ENCODE assay signal across 9 mouse cellular contexts in genomic region chr9:32676480-32676879, GRCm38 (mm10). TPM values are rescaled to one million over a fixed set of nuclear protein-coding genes. Genes with fewer than 3 reads are reported as not detected.
DNase-seq lines count a peak whose midpoint lies in the region; ATAC-seq and TF ChIP-seq lines count a peak whose summit lies in the region.
"Had no signal": no experiment of that assay in that cellular context is flagged by ENCODE, and none has a peak within 500 bp of the region (broad histone marks: within the 10 kb centered on the region; RNA-seq: fewer than 3 reads in every experiment).

No protein-coding gene starts in this region.

- no peak overlapping the region for H3K9ac ChIP-seq in lung, embryonic 14.5 days
- no peak overlapping the region for H3K9ac ChIP-seq in midbrain, embryonic 16.5 days (ENCODE audit: low read depth, low read length)

- H3K4me3 ChIP-seq in lung, embryonic 14.5 days (ENCODE audit: low read depth, low read length) = no peak overlapping the region
- H3K4me3 ChIP-seq in embryonic fibroblast, embryonic 13.5 days (ENCODE audit: insufficient read depth, low read length) = no peak overlapping the region
- H3K4me3 ChIP-seq in midbrain, embryonic 16.5 days (ENCODE audit: low read depth, low read length) = no peak overlapping the region

- no peaks in the 10 kb centered on the region for H3K9me3 ChIP-seq in lung, embryonic 14.5 days (ENCODE audit: low read depth, low read length)
- no peaks in the 10 kb centered on the region for H3K9me3 ChIP-seq in midbrain, embryonic 16.5 days (replicated peaks; ENCODE audit: control insufficient read depth, low read length, poor library complexity, severe bottlenecking)

- TF ChIP-seq CTCF in lung, embryonic 14.5 days (IDR thresholded peaks at IDR 0.05; ENCODE audit: low read depth) = no peak
- no peak for TF ChIP-seq CTCF in embryonic fibroblast, embryonic 13.5 days (IDR thresholded peaks at IDR 0.05; ENCODE audit: borderline replicate concordance, insufficient read depth, low read length)

- H3K27ac ChIP-seq in lung, embryonic 14.5 days (ENCODE audit: low read depth) = peak overlapping the region; percentile 78; the same call in 1 of the 2 replicates
- H3K27ac ChIP-seq in embryonic fibroblast, embryonic 13.5 days (ENCODE audit: insufficient read depth, low read length) = 0 out of 2 replicates have a peak overlapping the region, but pooled peaks have one; percentile 26
- no peak overlapping the region for H3K27ac ChIP-seq in midbrain, embryonic 16.5 days (ENCODE audit: low read length)

- TF ChIP-seq POLR2A in embryonic fibroblast, embryonic 13.5 days (IDR thresholded peaks at IDR 0.05; ENCODE audit: low read depth, low read length) = no peak

- 8% methylated on average over 3 of the region's 3 CpGs for WGBS in lung, embryonic 14.5 days
- 6% methylated on average over 3 of the region's 3 CpGs for WGBS in midbrain, embryonic 16.5 days

- DNase-seq in embryo, embryonic 10 days (ENCODE audit: low spot score) = peak; percentile 41
- DNase-seq in embryo, embryonic 10.5 days (ENCODE audit: low spot score) = no peak
- peak; percentile 65 for DNase-seq in lung, embryonic 14.5 days
- DNase-seq in lung, postnatal 10 days = no peak
- DNase-seq in adrenal gland, postnatal 25 days = no peak
- DNase-seq: adrenal gland, adult 2 months had no signal

- H3K4me2 ChIP-seq in lung, embryonic 14.5 days = peak overlapping the region; percentile 35
- H3K4me2 ChIP-seq in midbrain, embryonic 16.5 days (ENCODE audit: low read length) = peak overlapping the region; percentile 6; the same call in 1 of the 2 replicates

- H3K4me1 ChIP-seq in lung, embryonic 14.5 days (ENCODE audit: insufficient read depth) = peaks cover 43% of the 10 kb centered on the region
- peaks cover 7% of the 10 kb centered on the region for H3K4me1 ChIP-seq in embryonic fibroblast, embryonic 13.5 days (ENCODE audit: control insufficient read depth, insufficient read depth, low read length)
- peaks cover 25% of the 10 kb centered on the region for H3K4me1 ChIP-seq in midbrain, embryonic 16.5 days (ENCODE audit: control insufficient read depth, insufficient read depth, low read length)

- no peaks in the 10 kb centered on the region for H3K27me3 ChIP-seq in lung, embryonic 14.5 days (ENCODE audit: insufficient read depth, low read length)
- H3K27me3 ChIP-seq in midbrain, embryonic 16.5 days (ENCODE audit: control insufficient read depth, insufficient read depth, low read depth, low read length) = peaks cover 54% of the 10 kb centered on the region

- ATAC-seq in lung, embryonic 14.5 days (ENCODE audit: insufficient read depth) = no peak
- ATAC-seq in midbrain, embryonic 16.5 days = no peak
- no peak for ATAC-seq in megakaryocyte-erythroid progenitor cell, adult 5-6 weeks (replicated peaks; ENCODE audit: low FRiP score, low TSS enrichment, poor library complexity, severe bottlenecking)

- H3K36me3 ChIP-seq in lung, embryonic 14.5 days (ENCODE audit: insufficient read depth) = no peaks in the 10 kb centered on the region
- H3K36me3 ChIP-seq in midbrain, embryonic 16.5 days (ENCODE audit: control insufficient read depth, insufficient read depth, low read length) = no peaks in the 10 kb centered on the region

RNA-seq across cellular contexts. Expression of gene Ets1, which starts 40.5 kb away (rescaled TPM):
- 79.2 and 87.6 TPM in 2 replicates for polyA plus RNA-seq in lung, embryonic 14.5 days (2014; fragmentation: Nextera tagmentation; extraction: Ambion mirVana)
- 30.2 and 40.1 TPM in 2 replicates for polyA plus RNA-seq in embryonic fibroblast, embryonic 13.5 days (2011; ENCODE audit: insufficient read length, low read depth, missing spikeins)
- polyA plus RNA-seq in midbrain, embryonic 16.5 days (2015; fragmentation: Nextera tagmentation; extraction: Ambion mirVana) = 17.5 and 19.3 TPM in 2 replicates
- 9.9 and 13.4 TPM in 2 replicates for total RNA-seq in megakaryocyte-erythroid progenitor cell, adult 5-6 weeks (2014; fragmentation: Nextera tagmentation)
- 3.2 and 11.0 TPM in 2 replicates for total RNA-seq in megakaryocyte-erythroid progenitor cell, adult 5-6 weeks (2017)
- 30.2 and 35.5 TPM in 2 replicates for total RNA-seq in adrenal gland, postnatal 25 days (2021)

Comparison
In these comparisons a context has a peak if more than half of its experiments do, and no peak if none do; other contexts are left out.
1. DNase-seq: peak in embryo, embryonic 10 days (single experiment) and lung, embryonic 14.5 days (single experiment); none in embryo, embryonic 10.5 days (single experiment), lung, postnatal 10 days (single experiment) and adrenal gland, postnatal 25 days (single experiment).